Mouse (Mus musculus): Measurements from ENCODE around the gene Grap2.

DNA sequence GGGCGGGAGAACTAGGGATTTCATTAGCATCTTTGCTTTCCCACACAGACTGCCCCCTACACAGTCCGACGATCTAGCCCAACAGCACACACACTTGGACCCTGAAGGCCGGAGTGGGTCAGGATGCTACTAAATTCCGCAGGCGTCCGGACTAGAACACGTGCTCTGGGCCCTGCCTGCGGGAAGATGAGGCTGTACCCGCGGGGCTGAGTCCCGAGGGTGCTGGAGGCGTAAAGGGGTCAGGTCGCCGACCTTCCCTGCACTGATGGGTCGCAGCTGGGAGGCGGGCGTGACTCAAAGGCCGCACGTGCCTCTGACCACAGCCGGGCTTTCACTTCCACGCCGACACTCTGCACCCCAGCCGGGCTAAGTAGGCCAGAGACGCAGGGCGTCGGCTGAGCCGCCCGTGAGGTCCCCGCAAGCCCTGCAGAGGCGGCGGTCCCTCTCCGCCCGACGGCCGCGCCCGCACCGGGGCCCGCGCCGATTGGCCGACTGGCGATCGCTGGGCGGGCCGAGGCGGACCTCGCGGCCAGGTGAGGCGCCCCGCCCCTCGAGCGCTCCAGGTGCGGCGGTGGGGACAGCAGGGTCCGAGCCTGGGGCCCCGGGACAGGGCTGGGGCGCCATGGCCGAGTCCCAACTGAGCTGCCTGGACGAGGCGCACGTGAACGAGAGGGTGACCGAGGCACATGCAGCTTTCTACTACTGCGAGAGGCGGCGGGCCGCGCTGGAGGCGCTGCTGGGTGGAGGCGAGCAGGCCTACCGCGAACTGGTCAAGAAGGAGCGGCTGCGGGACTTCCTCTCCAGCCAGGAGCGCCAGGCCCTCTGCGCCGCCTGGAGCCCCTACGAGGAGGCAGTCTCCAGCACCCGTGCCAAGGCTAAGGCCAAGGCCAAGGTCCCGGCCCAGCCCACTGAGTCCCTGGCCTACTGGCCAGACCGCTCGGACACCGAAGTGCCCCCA is 99.2 kb downstream of the Grap2 start, which contains the start of gene Fam83f:
- TF ChIP-seq CTCF (IDR thresholded peaks at IDR 0.05; ENCODE audit: borderline replicate concordance, insufficient read depth, low read depth, low read length), result no peak
- TF ChIP-seq POLR2A (IDR thresholded peaks at IDR 0.05; ENCODE audit: borderline replicate concordance, insufficient read depth, low read length), result no peak
